Mouse (Mus musculus): ENCODE measurements around the gene Hdlbp.

DNA sequence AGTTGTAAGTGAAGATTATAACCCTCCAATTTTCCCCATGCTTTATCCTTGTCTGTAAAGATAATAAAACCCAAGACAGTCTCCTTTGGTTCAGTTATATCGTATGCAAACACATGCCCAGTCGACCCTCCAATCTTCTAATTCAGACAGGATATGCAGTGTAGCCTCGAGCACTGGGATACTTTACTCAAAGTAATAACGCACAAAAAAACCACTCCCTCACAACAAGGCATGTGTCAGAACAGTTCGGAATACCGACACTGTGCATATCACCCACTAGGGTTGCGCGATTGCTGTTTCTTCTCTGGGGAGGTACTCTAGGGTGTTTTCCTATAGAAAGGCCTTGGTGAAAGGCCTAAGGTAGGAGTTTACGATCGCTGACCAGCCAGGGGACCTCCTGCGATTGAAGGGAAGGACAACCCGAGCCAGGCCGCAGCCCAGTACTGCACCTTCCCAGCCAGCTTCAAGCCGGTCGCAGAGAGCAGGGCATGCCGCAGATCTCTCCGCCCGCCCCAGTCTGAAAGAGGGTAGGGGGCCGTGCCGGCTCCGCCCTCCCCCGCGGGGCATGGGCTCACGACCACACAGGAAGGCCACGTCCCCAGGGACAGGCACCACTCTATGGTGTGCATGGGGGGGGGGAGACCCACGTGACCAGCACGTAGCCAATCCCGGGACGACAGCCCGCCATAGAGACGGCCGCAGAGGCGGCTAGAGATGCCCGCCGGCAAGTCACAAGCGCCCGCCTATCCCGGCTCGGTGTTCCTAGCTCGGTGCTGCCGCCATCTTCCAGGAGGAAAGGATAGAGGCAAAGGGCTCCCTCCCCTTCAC lies 643 bp downstream of the Hdlbp start:
- TF ChIP-seq GATA1 (IDR thresholded peaks at IDR 0.05; ENCODE audit: low read length) (no peak), TAL1 (IDR thresholded peaks at IDR 0.05; ENCODE audit: low read length) (no peak)
